Mouse (Mus musculus) lung, postnatal 0 days (tissue): ENCODE data around the gene Brinp1.
"Not testable (repeated sequence)": the region's sequence is repeated elsewhere in the genome, so short reads cannot be mapped to it uniquely, and the experiment has no call there.

Experiments used
- CTCF ChIP-seq: IDR thresholded peaks from 2 replicates; pipeline ENCODE4 v1.5.1; 2016; ENCODE audit warnings: antibody characterized with exemption, mild to moderate bottlenecking
- EP300 ChIP-seq: IDR thresholded peaks from 2 replicates; pipeline ENCODE4 v1.6.1; 2016; ENCODE audit warnings: antibody characterized with exemption, mild to moderate bottlenecking, control low read depth

- TF ChIP-seq CTCF, EP300: not testable (repeated sequence)
Observed at GRCm38 (mm10) chr4:68813997-68814396, 140.2 kb downstream of the Brinp1 start.
